Mouse (Mus musculus) liver, embryonic 14.5 days (tissue): ENCODE results near the gene Kctd13. TPM values are rescaled to one million over a fixed set of nuclear protein-coding genes. Genes with fewer than 3 reads are reported as not detected.
A peak's percentile ranks its signal among the peaks of the same experiment; 100 is the strongest.
"Not testable (repeated sequence)": the region's sequence is repeated elsewhere in the genome, so short reads cannot be mapped to it uniquely, and the experiment has no call there.

Experiments used
- ATAC-seq: fragments of 200-750 bp; cut with Nextera tagmentation; 2 replicates; pipeline ENCODE4 v1.8.0; 2017; ENCODE audit warnings: moderate number of reproducible peaks, mild to moderate bottlenecking, moderate library complexity; ENCODE audit not compliant: insufficient read depth
- DNase-seq, 3 experiments: peaks; one replicate each; pipeline ENCODE4 v3.0.0-alpha.2; 2012 to 2013; ENCODE audit warnings: low read depth in 3 of 3, low spot score in 3 of 3
- H3K27ac ChIP-seq: fragments of 300-500 bp; sonication (generic); 2 replicates; pipeline ENCODE4 v1.5.1; 2014; ENCODE audit warnings: moderate library complexity, mild to moderate bottlenecking, control low read depth, inconsistent platforms
- H3K27me3 ChIP-seq: fragments of 300-500 bp; sonication (generic); 2 replicates; pipeline ENCODE4 v1.6.1; 2014; ENCODE audit warnings: mild to moderate bottlenecking, low read length, moderate library complexity; ENCODE audit not compliant: control insufficient read depth, insufficient read depth
- H3K36me3 ChIP-seq: fragments of 300-500 bp; sonication (generic); replicated peaks from 2 replicates; pipeline ENCODE4 v1.6.1; 2014; ENCODE audit warnings: low read depth; ENCODE audit not compliant: control insufficient read depth, insufficient read depth
- H3K4me1 ChIP-seq, 2 experiments: fragments of 200-500 bp in 1 of 2; fragments of 300-500 bp in 1 of 2; sonication (generic) in 1 of 2; replicated peaks; 2 replicates each; pipeline ENCODE4 v1.6.1; 2012 to 2014; ENCODE audit warnings: antibody characterized with exemption in 1 of 2, inconsistent platforms in 1 of 2, low read length in 1 of 2; ENCODE audit not compliant: control insufficient read depth in 2 of 2, insufficient read depth in 2 of 2
- H3K4me2 ChIP-seq: fragments of 300-500 bp; sonication (generic); 2 replicates; pipeline ENCODE4 v1.6.1; 2014; ENCODE audit warnings: low read depth, mild to moderate bottlenecking, control low read depth, moderate library complexity
- H3K4me3 ChIP-seq, 2 experiments: fragments of 200-500 bp in 1 of 2; fragments of 300-500 bp in 1 of 2; sonication (generic) in 1 of 2; 2 replicates each; pipeline ENCODE4 v1.5.1; 2012 to 2014; ENCODE audit warnings: low read depth in 2 of 2, low read length in 2 of 2, mild to moderate bottlenecking in 2 of 2, control low read depth in 1 of 2, inconsistent platforms in 1 of 2, moderate library complexity in 1 of 2; ENCODE audit not compliant: insufficient read depth in 1 of 2
- H3K9ac ChIP-seq: fragments of 300-500 bp; sonication (generic); replicated peaks from 2 replicates; pipeline ENCODE4 v1.6.1; 2014; ENCODE audit warnings: mild to moderate bottlenecking, control low read depth, moderate library complexity
- H3K9me3 ChIP-seq: fragments of 300-500 bp; sonication (generic); 2 replicates; pipeline ENCODE4 v1.6.1; 2016; ENCODE audit warnings: low read length, mixed read lengths; ENCODE audit not compliant: control insufficient read depth
- CTCF ChIP-seq: IDR thresholded peaks from 2 replicates; pipeline ENCODE4 v1.5.1; 2016; ENCODE audit warnings: antibody characterized with exemption, low read depth, control low read depth
- EP300 ChIP-seq: IDR thresholded peaks from 2 replicates; pipeline ENCODE4 v1.6.1; 2016; ENCODE audit warnings: antibody characterized with exemption, low read depth
- WGBS: fragments of 180-500 bp; shearing (Covaris S2); extraction: QIAGEN DNeasy Blood & Tissue Kit; methylation state at CpG from one replicate; pipeline ENCODE4 v1.1.7; 2014; ENCODE audit not compliant: insufficient replicate concordance; 5-methylcytosine and 5-hydroxymethylcytosine counted together
- polyA plus RNA-seq, 2 experiments: library from polyadenylated mRNA; depleted of rRNA in 1 of 2; stranded (reverse) in 1 of 2; unstranded in 1 of 2; fragments of >200 nt; fragmentation: Nextera tagmentation in 1 of 2; extraction: Ambion mirVana in 1 of 2; gene quantifications; 2 replicates each; pipeline versions ENCODE4 v1.2.1 to v1.2.3; 2012 to 2014

Kctd13 gene
- polyA plus RNA-seq, 2 experiments, result 3.0 to 4.3 TPM

DNA sequence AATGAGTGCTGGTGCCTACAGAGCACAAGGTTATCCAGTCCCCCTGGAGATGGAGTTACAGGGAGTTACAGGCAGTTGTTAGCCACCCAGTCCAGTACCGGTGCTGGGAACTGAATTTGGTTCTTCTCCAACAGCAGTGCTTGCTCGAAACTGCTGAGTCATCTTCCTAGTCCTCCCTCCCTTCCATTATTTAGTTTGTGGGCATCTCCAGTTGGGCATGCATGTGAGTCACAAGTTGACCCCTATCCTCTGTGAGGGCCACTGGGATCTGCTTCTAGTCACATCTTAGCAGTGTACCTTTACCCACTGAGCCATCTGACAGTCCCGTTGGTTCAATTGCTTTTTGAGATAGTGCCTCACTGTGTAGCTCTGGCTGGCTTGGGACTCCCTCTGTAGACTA, 23.1 kb upstream of the Kctd13 start:
- ATAC-seq, result no peak
- no peaks in the 10 kb centered on the region for H3K27me3 ChIP-seq
- H3K27ac ChIP-seq, result no peak overlapping the region
- no peak overlapping the region for H3K4me2 ChIP-seq
- no peaks in the 10 kb centered on the region for H3K9me3 ChIP-seq
- H3K4me3 ChIP-seq, result no peak overlapping the region
- TF ChIP-seq CTCF, result no peak
- no peak for TF ChIP-seq EP300
- H3K4me1 ChIP-seq, result peaks cover 4 to 5% of the 10 kb centered on the region in 2 experiments; a peak in 3 of 4 replicates
- H3K36me3 ChIP-seq, result no peaks in the 10 kb centered on the region
- no peak for DNase-seq
- WGBS, result 36% methylated on average over 3 of the region's 3 CpGs
- H3K9ac ChIP-seq, result no peak overlapping the region

DNA sequence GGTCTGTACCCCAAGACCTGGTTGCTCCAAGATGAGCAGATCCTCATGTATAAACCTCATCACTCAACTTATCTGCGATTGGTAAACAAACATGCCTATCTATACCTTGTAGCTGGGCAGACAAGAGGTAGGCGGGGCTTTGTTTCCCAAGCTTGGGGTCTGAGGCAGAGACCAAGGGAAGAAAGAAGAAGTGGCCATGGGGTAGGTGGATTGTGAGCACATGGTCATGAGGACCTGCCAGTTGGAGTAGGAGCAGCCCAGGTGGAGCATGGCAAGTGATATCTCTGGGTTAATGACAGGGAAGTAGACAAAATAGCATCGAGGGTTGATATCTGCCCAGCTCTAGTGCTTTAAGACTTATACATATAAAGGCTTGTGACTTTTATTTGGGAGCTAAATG, 13.8 kb upstream of the Kctd13 start:
- Histone ChIP-seq H3K4me1 (no peaks in the 10 kb centered on the region), H3K9ac (no peak overlapping the region), H3K27me3 (no peaks in the 10 kb centered on the region), H3K4me2 (no peak overlapping the region), H3K36me3 (no peaks in the 10 kb centered on the region), H3K27ac (no peak overlapping the region), H3K4me3 (no peak overlapping the region), H3K9me3 (no peaks in the 10 kb centered on the region)
- 61% methylated on average over 3 of the region's 3 CpGs for WGBS
- ATAC-seq (no peak), DNase-seq (no peak)
- TF ChIP-seq EP300 (no peak), CTCF (no peak)

DNA sequence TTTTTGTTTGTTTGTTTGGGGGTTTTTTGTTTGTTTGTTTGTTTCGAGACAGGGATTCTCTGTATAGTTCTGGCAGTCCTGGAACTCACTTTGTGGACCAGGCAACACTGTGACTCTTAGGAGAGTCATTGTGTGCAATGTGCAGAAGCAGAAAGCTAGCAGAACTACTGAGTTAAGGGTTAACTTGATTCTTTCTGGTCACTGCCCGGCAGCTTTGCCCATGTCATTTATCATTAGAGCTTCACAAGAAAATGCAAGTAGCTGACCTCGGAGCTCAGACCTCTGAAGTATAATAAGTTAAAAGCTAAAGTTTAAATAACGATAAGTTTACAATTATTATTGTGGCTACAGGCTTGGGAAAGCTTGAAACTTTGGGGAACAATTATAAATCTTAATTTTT, 10.3 kb upstream of the Kctd13 start:
- not testable (repeated sequence) for H3K27ac ChIP-seq, H3K27me3 ChIP-seq, H3K9me3 ChIP-seq, DNase-seq, H3K4me3 ChIP-seq, H3K4me2 ChIP-seq, ATAC-seq, H3K36me3 ChIP-seq, H3K9ac ChIP-seq, H3K4me1 ChIP-seq
- WGBS, result 49% methylated on average over 4 of the region's 4 CpGs

DNA sequence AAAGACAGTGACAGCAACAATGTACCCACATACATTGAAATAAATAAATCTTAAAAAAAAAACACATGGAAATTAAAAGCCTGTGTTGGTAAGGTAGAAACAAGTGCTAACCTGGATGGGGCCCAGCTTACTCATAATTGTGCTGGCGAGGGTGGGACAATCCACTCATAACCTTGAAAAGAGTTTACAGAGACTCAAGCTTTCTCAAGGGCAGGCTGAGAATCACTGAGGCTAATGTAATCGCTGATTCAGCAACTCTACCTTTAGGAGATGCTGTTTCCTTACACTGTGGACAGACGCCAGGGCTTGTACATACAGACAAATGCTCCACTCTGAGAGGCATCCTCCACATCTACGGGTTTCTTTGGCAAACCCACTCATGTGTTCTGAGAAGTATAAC, 8.7 kb upstream of the Kctd13 start:
- TF ChIP-seq CTCF (no peak), EP300 (no peak)
- no peak for ATAC-seq
- Histone ChIP-seq H3K4me2 (no peak overlapping the region), H3K27me3 (no peaks in the 10 kb centered on the region), H3K9ac (no peak overlapping the region), H3K27ac (no peak overlapping the region), H3K9me3 (no peaks in the 10 kb centered on the region), H3K36me3 (no peaks in the 10 kb centered on the region), H3K4me3 (no peak overlapping the region), H3K4me1 (peaks cover 4 to 10% of the 10 kb centered on the region in 2 experiments; a peak in 2 of 4 replicates)
- DNase-seq, result no peak
- 67% methylated on average over 4 of the region's 4 CpGs for WGBS

DNA sequence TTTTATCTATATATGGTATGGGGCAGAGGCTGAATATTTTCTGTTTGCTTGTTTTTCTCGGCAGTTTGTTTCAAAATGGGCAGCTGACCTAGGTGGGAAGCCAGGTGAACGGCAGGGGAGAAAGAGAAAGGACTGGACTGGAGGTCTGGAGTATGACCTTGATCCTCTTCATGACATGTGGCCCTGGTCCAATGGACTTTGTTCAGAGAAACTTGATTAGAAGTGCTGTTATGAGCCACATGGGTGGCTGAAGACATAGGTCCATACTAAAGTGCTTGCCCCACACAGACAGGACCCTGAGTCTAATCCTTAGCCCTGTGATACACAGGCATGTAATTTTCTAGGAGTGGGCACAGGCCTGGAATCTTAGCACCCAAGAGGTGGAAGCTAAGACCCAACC, 7.1 kb upstream of the Kctd13 start:
- Histone ChIP-seq H3K4me3 (no peak overlapping the region), H3K27ac (no peak overlapping the region), H3K36me3 (no peaks in the 10 kb centered on the region), H3K9me3 (no peaks in the 10 kb centered on the region), H3K9ac (no peak overlapping the region), H3K4me2 (no peak overlapping the region), H3K4me1 (peaks cover 7 to 15% of the 10 kb centered on the region in 2 experiments), H3K27me3 (no peaks in the 10 kb centered on the region)
- TF ChIP-seq CTCF, result no peak
- no peak for TF ChIP-seq EP300
- WGBS, result 54% methylated on average over 2 of the region's 2 CpGs
- ATAC-seq, result no peak
- DNase-seq, result no peak

DNA sequence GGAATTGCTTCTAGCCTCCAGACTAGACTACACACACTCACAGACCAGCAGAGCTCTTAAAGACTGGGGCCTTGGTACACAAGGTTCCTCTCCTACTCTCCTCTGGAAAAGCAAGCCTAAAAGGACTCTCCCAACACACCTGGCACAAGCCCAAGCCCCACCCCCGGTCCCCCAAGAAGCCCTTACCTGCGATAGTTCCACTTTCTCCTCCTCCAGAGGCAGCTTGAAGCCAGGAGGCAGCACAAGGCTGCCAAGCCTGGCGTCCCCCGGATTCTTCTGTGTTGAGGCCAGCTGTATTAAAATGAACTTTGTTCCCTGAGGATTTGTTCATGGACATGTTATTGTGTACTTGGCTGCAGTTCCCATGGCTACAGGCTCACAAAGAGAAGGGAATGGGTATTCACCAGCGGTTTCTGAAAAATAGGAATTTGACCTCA, 6.0 kb upstream of the Kctd13 start, which contains the start of gene Tmem219:
Tmem219 (minus strand) TSS at position 294 of the 437 bp plus-strand sequence.
- Histone ChIP-seq H3K9me3 (no peaks in the 10 kb centered on the region), H3K27me3 (no peaks in the 10 kb centered on the region), H3K36me3 (no peaks in the 10 kb centered on the region), H3K9ac (no peak within 1 kb of the TSS), H3K4me3 (no peak within 1 kb of the TSS), H3K4me1 (peaks cover 11 to 22% of the 10 kb centered on the region in 2 experiments), H3K4me2 (0 out of 2 replicates have a peak within 1 kb of the TSS, but pooled peaks have one; percentile 11), H3K27ac (no peak within 1 kb of the TSS)
- 61% methylated on average over 5 of the region's 5 CpGs for WGBS
- DNase-seq, result no peak
- no peak for ATAC-seq
- TF ChIP-seq CTCF (no peak), EP300 (no peak)
